Mouse (Mus musculus) hindbrain, embryonic 10.5 days (tissue): ENCODE data around the gene Ankrd39. TPM values are rescaled to one million over a fixed set of nuclear protein-coding genes. Genes with fewer than 3 reads are reported as not detected.

Experiments used
- DNase-seq: peaks from one replicate; pipeline ENCODE4 v3.0.0-alpha.2; 2017; ENCODE audit warnings: low spot score
- H3K27ac ChIP-seq: fragments of 300-500 bp; sonication (generic); 2 replicates; pipeline ENCODE4 v1.5.1; 2016; ENCODE audit warnings: mild to moderate bottlenecking, moderate library complexity
- H3K27me3 ChIP-seq: fragments of 300-500 bp; sonication (generic); 2 replicates; pipeline ENCODE4 v1.6.1; 2016; ENCODE audit warnings: mild to moderate bottlenecking; ENCODE audit not compliant: poor library complexity, insufficient read depth, severe bottlenecking
- H3K36me3 ChIP-seq: fragments of 300-500 bp; sonication (generic); 2 replicates; pipeline ENCODE4 v1.6.1; 2016; ENCODE audit warnings: mild to moderate bottlenecking, moderate library complexity
- H3K4me1 ChIP-seq: fragments of 300-500 bp; sonication (generic); replicated peaks from 2 replicates; pipeline ENCODE4 v1.6.1; 2016; ENCODE audit warnings: mild to moderate bottlenecking
- H3K4me3 ChIP-seq: fragments of 300-500 bp; sonication (generic); 2 replicates; pipeline ENCODE4 v1.5.1; 2016; ENCODE audit warnings: mild to moderate bottlenecking, moderate library complexity
- H3K9me3 ChIP-seq: fragments of 300-500 bp; sonication (generic); 2 replicates; pipeline ENCODE4 v1.6.1; 2016; ENCODE audit warnings: mild to moderate bottlenecking, moderate library complexity
- WGBS: fragments of 180-500 bp; shearing (Covaris S2); methylation state at CpG from one replicate; pipeline ENCODE4 v1.1.7; 2016; 5-methylcytosine and 5-hydroxymethylcytosine counted together
- polyA plus RNA-seq: library from polyadenylated mRNA; unstranded; fragments of >200 nt; fragmentation: Nextera tagmentation; extraction: Ambion mirVana; gene quantifications from 2 replicates; pipeline ENCODE4 v1.2.1, GENCODE M21; 2016

Ankrd39 gene
- polyA plus RNA-seq, 1 experiment from 2014 or later = 16.9 TPM

DNA sequence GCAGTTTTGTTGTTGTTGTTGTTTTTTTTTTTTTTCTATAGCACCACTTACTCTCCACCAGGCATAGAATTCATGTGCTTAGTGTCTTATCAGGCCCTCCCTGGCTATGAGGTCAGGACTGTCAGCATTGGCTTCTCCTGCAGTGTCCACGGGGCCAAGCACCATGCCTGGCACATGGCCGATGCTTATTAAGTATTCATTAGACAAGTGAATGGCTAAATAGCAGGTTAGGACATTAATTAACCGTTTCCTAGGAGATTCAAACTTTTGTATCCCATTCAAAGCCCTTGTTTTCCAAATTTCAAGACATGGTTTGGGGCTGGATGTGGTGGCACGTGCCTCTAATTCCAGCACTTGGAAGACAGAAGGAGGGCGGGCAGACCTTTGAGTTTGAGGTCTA is 34.0 kb upstream of the Ankrd39 start:
- no peaks in the 10 kb centered on the region for H3K36me3 ChIP-seq
- peak overlapping the region; percentile 90 for H3K27ac ChIP-seq
- H3K27me3 ChIP-seq = peaks cover 4% of the 10 kb centered on the region
- no peak for DNase-seq
- H3K9me3 ChIP-seq = no peaks in the 10 kb centered on the region
- peaks cover 61% of the 10 kb centered on the region for H3K4me1 ChIP-seq
- 78% methylated on average over 5 of the region's 5 CpGs for WGBS
- H3K4me3 ChIP-seq = no peak overlapping the region

DNA sequence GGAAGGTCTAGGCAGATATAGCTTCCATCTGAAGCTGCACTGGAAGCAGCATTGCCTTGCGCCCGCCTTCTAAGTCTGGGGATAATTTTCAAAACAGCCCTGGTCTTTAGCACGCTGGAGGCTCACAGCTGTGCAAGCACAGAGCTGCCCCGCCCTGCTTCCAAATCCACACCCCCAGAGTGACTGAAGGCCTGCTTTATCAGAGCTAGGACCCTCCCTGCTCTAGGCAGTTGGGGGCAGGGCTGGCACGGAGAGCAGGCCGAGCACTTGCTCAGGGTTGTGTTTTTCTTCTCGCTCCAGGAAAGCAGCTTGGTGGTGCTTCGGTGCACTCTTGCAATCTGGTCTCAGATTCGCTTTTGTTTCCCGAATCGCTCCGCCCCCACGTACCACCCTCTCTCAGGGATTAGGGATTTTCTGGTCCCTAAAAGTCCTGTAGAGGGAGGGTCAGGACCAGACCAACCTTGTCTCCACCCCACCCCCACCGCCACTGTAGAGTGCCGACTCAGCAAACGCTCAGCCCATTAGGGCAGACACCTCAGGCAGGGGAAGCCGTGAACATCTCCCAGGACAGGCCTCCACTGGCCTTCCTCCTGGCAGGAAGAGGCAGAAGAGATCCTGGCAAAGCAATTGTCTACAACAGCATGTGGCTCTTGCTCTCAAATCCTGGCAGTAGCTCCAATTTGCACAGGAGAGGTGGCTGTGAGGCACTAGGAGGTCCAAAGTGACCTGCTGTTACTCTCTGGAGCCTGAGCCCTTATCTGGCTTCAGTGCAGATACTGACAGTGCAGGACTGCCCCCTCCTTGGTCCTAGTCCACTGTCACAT is 33.4 kb upstream of the Ankrd39 start:
- Histone ChIP-seq H3K27me3 (peaks cover 4% of the 10 kb centered on the region), H3K36me3 (no peaks in the 10 kb centered on the region), H3K4me3 (peak overlapping the region; percentile 37), H3K9me3 (no peaks in the 10 kb centered on the region), H3K4me1 (peaks cover 61% of the 10 kb centered on the region), H3K27ac (peak overlapping the region; percentile 90)
- DNase-seq = peak; percentile 72
- WGBS = 3% methylated on average over 17 of the region's 17 CpGs

DNA sequence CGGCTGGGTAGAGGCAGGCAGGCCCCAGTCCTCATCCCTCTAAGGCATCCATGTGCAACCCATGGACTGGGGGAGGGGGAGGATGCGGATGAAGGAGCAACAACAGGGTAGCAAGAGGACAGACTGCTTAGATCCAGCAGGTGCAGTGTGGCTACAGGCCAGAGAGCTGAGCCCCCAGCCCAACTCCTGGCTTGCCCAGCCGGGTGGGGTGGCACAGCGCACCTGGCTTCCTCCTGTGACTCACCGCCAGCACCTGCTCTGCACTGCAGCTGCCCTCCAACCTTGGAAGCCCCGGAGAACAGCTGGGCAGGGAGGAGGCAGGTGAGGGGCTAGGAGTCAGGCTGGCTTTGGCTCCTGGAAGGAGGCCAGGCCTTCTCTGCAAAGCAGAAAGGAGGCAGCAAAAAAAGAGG is 32.7 kb upstream of the Ankrd39 start:
- Histone ChIP-seq H3K4me1 (peaks cover 65% of the 10 kb centered on the region), H3K4me3 (peak overlapping the region; percentile 37), H3K27ac (peak overlapping the region; percentile 90), H3K36me3 (no peaks in the 10 kb centered on the region), H3K9me3 (no peaks in the 10 kb centered on the region), H3K27me3 (peaks cover 4% of the 10 kb centered on the region)
- DNase-seq = no peak
- WGBS = 22% methylated on average over 6 of the region's 6 CpGs

DNA sequence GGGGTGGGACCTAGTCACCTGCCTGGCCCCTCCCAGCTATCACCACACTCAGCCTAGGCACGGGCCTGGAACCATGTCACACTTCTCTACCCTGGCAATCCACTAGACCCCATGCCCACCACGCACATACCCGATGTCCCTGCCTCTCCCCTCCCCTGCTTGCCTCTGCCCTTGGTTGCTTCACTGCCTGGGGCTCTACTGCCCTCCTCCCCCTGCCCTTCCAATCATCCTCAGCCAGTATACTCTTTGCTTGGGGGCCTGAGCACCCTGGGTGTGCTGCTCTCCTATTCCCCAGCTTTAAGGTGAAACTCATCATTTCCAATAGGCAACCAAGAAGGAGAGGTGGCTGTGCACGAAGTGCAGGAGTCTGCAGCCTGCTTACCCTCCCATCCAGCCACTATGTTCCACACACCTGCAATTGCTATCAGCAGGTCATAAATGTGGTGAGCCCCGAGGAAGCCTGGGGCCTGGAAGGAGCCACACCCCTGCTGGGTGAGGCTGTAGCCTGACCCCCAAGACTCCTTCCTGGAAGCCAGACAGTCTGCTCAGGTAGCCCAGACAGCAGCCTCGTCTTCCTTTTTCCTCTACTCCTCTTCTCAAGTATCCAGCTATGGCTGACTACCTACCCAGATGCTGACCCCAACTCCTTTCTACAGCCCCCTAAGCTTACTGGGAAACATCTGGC is 29.9 kb upstream of the Ankrd39 start:
- no peak for DNase-seq
- 72% methylated on average over 6 of the region's 6 CpGs for WGBS
- Histone ChIP-seq H3K9me3 (no peaks in the 10 kb centered on the region), H3K4me1 (peaks cover 80% of the 10 kb centered on the region), H3K27ac (peak overlapping the region; percentile 57), H3K4me3 (no peak overlapping the region), H3K27me3 (peaks cover 3% of the 10 kb centered on the region), H3K36me3 (no peaks in the 10 kb centered on the region)

DNA sequence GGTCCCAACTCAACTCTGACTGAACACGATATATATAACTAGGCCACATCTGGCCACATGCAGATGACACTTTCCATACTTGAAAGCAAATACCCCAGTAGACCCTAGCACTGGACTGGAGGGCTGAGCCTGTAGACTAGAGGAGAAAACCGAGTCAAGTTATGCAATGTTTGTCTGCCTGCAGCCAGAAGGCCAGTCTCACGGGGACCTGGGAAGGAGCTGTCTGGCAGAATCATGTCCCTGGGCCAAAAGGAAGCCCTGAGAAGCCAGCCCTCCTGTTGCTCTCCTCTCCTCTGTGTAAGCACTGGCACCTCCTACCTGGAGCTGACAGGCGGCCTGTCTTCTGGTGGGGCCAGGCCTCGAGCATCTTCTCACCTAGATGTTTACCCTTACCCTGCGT is 28.1 kb upstream of the Ankrd39 start:
- no peaks in the 10 kb centered on the region for H3K36me3 ChIP-seq
- 57% methylated on average over 6 of the region's 6 CpGs for WGBS
- no peaks in the 10 kb centered on the region; the same call in 1 of the 2 replicates for H3K27me3 ChIP-seq
- DNase-seq = no peak
- peaks cover 74% of the 10 kb centered on the region for H3K4me1 ChIP-seq
- no peak overlapping the region for H3K4me3 ChIP-seq
- no peaks in the 10 kb centered on the region for H3K9me3 ChIP-seq
- peak overlapping the region; percentile 57; the same call in 1 of the 2 replicates for H3K27ac ChIP-seq

DNA sequence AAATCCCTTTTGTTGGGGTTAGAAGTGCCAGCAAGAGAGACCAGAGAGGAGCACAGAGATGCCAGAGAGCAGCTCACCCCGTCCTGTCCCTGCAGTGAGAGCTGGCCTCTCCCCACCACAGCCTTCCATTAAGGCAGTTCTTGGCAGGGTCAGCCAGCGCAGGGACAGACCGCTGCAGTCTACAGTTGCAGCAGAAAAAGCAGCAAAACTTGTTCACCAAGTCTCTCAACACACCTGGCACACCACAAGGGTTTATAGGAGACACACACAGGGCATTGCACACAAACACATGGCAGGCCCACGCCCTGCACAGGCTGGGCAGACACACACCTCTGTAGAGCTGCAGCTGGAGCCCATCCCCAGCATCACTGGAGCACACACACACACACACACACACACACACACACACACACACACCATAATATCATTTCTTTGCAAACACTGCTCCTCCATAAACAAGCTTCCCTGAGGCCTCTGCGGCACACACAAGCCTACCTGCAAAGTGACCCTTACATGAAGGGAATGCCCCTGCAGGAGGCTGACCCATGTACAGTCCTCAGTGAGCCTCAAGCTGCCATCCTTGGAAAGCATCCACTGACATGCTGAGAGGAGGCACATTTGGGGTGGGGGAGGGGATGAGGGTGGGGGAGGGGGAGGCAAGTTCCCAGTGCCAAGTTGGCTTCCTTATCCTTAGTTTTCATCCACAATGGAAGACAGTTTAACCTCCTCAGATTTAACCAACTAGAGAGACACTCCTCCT is 27.1 kb upstream of the Ankrd39 start:
- DNase-seq = no peak
- 75% methylated on average over 5 of the region's 5 CpGs for WGBS
- Histone ChIP-seq H3K27ac (peak overlapping the region; percentile 64), H3K36me3 (no peaks in the 10 kb centered on the region), H3K9me3 (no peaks in the 10 kb centered on the region), H3K4me1 (peaks cover 74% of the 10 kb centered on the region), H3K27me3 (no peaks in the 10 kb centered on the region; the same call in 1 of the 2 replicates), H3K4me3 (no peak overlapping the region)

DNA sequence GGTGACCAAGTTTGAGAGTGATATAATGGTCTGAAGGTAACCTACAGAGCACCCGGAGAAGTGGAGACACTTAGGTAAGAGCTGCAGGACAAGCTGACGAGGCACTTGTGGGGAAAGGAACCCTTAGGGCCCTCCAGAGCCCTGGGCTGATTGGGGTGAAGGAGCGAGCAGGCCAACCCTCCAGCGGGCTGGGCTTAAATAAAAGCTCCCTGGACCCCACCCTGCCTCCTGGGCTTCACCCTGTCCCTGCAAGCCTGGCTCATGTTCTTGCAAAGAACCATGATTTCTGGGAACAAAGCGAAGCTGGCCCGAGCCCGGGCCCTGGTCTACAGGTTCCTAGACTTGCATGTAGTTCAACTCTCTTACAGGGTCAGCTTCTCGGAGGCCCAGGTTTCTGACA is 26.3 kb upstream of the Ankrd39 start:
- Histone ChIP-seq H3K4me1 (peaks cover 81% of the 10 kb centered on the region), H3K27ac (peak overlapping the region; percentile 64; the same call in 1 of the 2 replicates), H3K36me3 (no peaks in the 10 kb centered on the region), H3K9me3 (no peaks in the 10 kb centered on the region), H3K27me3 (no peaks in the 10 kb centered on the region; the same call in 1 of the 2 replicates), H3K4me3 (no peak overlapping the region)
- 84% methylated on average over 8 of the region's 8 CpGs for WGBS
- no peak for DNase-seq

DNA sequence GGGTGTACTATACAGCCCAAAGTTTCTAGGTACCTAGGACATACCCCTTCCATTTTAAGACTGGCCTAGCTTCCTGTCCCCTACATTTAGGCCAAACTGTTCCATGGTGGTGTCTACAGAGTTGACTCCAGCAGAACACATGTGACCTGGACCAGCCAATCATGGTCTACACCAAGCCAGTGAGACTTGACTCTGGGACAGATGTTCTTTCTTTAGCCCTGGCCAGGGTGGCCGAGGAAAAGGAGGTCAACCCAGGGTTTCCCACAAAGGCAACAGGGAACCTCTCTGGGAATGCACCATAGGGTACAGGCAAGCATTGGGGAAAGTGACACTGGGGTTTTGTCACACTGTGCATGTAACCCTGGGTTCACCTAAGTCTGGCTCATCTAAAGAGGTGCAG is 25.5 kb upstream of the Ankrd39 start:
- H3K4me1 ChIP-seq = peaks cover 86% of the 10 kb centered on the region

DNA sequence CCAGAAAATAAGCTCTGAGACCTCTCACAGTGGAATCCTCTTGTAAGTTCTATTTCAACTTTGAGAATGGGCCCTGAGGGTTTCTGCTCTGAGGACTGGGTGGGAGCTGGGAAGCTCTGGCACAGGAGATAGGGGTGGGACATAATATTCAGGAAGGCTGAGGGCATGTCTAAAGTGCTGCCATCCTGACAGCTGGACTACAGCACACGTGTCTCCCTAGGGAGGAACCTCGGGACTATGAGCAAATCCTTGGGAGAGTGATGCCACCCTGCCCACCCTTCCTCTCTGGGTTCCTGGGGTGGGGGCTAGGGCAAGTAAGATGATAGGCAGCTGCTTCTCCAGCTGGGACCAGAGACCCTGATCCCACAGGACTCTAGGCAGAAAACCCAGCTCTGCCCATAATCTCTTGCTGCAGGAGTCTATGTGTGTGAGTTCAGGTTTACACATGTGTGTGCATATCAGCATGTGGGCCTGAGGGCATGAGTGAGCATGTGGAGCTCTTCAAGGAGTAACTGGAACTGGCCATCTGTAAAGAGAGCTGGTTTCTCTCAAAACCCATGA is 25.0 kb upstream of the Ankrd39 start:
- no peaks in the 10 kb centered on the region for H3K27me3 ChIP-seq
- peaks cover 86% of the 10 kb centered on the region for H3K4me1 ChIP-seq
- H3K9me3 ChIP-seq = no peaks in the 10 kb centered on the region
- no peak overlapping the region for H3K4me3 ChIP-seq
- no peak for DNase-seq
- WGBS = 78% methylated on average over 2 of the region's 2 CpGs
- peak overlapping the region; percentile 40 for H3K27ac ChIP-seq
- no peaks in the 10 kb centered on the region for H3K36me3 ChIP-seq

More for the DNA sequence above, 25.5 kb upstream of the Ankrd39 start:
- 55% methylated on average over 1 of the region's 1 CpGs for WGBS
- Histone ChIP-seq H3K27ac (no peak overlapping the region), H3K36me3 (no peaks in the 10 kb centered on the region), H3K9me3 (no peaks in the 10 kb centered on the region), H3K27me3 (no peaks in the 10 kb centered on the region), H3K4me3 (no peak overlapping the region)
- no peak for DNase-seq

DNA sequence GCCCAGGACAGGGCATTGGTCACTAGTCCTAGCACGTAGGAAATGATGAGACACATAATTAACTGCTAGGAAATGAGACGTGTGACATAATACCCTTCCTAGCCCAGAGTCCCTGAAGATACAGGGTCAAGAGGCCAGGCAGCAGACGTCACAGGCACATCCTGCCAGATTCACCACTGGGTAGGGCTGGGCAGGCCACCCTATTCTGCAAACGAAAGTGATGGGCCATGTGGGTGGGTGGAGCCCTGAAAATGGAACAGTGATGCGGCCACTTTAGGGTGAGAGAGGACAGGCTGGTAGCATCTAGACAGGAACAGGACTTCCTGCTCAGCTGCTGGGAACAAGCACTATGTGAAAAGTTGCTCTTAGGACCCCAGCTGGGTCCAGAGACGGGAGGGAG is 24.4 kb upstream of the Ankrd39 start:
- Histone ChIP-seq H3K9me3 (no peaks in the 10 kb centered on the region), H3K27me3 (no peaks in the 10 kb centered on the region), H3K4me1 (peaks cover 86% of the 10 kb centered on the region), H3K36me3 (no peaks in the 10 kb centered on the region), H3K4me3 (no peak overlapping the region), H3K27ac (peak overlapping the region; percentile 40; the same call in 1 of the 2 replicates)
- DNase-seq = no peak
- WGBS = 41% methylated on average over 6 of the region's 6 CpGs

DNA sequence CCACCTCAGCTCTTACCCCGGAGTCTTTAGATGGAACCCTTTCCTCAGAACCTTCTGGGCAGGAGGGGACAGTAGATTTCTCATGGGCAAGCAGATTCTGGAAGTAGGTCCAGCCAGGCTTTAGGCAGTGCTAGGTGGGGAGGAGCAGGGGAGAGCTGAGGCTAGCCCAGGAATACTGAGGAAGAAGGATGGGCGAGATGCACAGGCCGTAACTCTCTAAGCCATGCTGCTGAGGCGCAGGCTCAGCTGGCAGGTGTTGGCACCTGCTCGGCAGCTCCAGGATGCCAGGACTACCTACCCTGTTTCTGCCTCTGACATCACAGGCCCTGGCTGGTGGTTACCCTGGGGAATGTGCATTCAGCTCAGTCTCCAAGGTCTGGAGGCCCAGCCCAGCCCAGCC is 23.1 kb upstream of the Ankrd39 start:
- no peak overlapping the region for H3K4me3 ChIP-seq
- no peaks in the 10 kb centered on the region for H3K9me3 ChIP-seq
- 94% methylated on average over 5 of the region's 5 CpGs for WGBS
- no peaks in the 10 kb centered on the region for H3K36me3 ChIP-seq
- H3K27me3 ChIP-seq = no peaks in the 10 kb centered on the region
- no peak for DNase-seq
- peaks cover 80% of the 10 kb centered on the region for H3K4me1 ChIP-seq
- no peak overlapping the region for H3K27ac ChIP-seq

DNA sequence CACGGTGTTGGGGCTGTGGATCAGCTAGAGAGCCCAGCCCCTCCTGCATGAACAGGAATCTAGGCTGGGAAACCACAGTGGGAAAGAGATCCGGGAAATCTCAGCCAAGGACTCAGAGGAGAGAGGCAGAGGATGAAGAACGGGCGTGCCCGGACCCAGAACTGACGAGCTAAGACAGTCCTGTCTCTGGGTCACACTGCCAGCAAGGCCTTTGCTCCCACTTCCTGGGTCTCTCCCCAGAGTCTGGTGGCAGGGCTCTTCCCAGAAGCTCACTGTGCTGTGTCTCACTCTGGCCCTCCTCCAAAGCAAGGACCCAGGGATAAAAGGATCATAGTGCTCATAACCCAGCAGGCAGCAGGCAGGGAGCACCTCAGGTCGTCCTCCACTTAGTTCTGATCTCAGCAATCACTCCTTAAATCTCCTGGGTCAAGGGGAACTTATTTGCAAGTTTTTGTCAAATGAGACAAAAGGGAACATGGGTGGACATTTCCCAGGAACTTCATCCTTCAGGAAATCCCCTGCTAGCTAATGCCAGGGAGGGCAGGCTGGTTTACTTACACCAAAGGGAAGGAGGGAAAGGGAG is 22.5 kb upstream of the Ankrd39 start:
- 56% methylated on average over 7 of the region's 7 CpGs for WGBS
- peak overlapping the region; percentile 43 for H3K27ac ChIP-seq

More for the DNA sequence above, 22.5 kb upstream of the Ankrd39 start:
- no peak overlapping the region for H3K4me3 ChIP-seq
- H3K9me3 ChIP-seq = no peaks in the 10 kb centered on the region
- DNase-seq = no peak
- no peaks in the 10 kb centered on the region for H3K36me3 ChIP-seq
- H3K4me1 ChIP-seq = peaks cover 77% of the 10 kb centered on the region
- H3K27me3 ChIP-seq = no peaks in the 10 kb centered on the region
